Mouse (Mus musculus): ENCODE results near the gene Mtch2. TPM values are rescaled to one million over a fixed set of nuclear protein-coding genes. Genes with fewer than 3 reads are reported as not detected.
"Not testable (repeated sequence)": the region's sequence is repeated elsewhere in the genome, so short reads cannot be mapped to it uniquely, and the experiment has no call there.

Gene Mtch2
- total RNA-seq, 2 experiments from 2014 or later, result 412 to 444 TPM

DNA sequence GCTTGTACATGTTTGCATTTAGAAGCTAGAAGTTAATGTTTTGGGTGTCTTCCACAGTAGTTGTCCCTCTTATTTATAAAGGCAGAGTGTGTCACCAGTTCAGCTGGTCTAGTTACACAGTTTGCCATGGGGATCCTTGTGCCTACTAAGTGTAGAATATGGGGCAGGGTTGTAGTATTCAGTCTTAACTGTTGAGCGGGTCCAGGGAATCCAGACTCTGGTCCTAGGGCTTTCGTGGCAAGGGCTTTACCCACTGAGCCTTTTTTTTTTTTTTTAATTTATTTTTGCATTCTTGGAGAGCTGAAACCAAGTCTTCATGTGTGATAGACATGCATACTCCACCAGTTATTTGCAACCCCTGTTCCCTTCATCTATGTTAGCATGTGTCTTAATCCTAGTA, 14.5 kb downstream of the Mtch2 start:
- no peak for DNase-seq

DNA sequence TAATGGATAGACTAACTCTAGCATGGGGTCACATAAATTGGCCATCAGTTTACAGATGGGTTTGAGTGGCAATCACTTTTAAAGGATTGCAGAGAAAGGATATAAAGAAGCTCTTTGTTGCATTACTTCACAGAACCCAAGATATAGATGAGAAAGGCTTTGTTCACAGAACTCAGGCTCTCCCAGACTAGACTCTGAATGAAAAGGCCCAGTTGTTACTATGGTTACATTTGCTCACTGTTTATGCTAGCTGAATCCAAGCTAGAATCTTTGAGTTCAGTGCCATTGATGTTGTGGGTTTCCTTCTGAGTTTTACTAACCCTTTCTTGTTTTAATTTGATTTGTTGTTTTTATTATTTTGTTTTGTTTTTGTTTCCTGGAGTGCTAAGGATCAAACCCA, 17.2 kb downstream of the Mtch2 start:
- no peak for DNase-seq

DNA sequence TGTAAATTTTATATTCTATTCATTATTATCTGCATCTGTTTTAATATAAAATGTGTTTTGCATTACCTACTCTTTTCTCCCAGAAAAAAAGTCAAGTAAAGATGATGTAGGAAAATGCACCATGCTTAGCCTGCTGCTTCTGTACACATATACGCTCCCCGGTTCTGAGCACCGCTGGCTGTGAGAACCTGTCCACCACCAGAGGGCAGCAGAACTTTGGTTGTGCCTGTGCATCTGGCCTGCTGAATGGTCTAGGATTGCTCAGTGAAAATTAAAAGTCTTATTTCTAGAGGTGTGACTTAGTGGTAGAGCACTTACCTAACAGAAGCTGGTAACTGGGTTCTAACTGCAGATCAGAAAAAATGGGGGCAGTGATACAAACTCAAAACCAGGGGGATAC, 19.6 kb downstream of the Mtch2 start:
- peak; percentile 91 for DNase-seq

DNA sequence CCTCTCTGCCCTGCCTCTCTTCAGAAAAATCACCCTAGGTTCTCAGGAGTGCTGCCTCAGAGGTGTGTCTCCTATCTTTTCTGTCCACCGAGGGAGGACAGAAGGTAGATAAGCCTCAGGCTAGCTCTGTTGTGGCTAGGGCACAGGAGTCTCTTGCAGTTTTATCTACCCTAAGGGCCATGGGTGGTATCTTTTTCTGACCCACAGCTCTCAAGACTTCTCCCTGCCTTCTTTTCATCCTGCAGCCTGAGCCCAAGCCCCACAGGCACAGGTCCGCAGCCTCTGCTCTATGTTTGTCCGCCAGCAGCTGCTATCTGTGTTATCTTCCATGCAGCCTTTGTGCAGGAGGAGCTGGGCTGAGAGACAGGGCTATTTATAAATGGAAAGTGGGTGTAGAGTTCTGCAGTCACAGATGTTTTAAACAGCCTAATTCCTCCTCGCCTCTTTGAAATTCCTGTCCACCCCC, 23.2 kb downstream of the Mtch2 start:
- no peak for DNase-seq

DNA sequence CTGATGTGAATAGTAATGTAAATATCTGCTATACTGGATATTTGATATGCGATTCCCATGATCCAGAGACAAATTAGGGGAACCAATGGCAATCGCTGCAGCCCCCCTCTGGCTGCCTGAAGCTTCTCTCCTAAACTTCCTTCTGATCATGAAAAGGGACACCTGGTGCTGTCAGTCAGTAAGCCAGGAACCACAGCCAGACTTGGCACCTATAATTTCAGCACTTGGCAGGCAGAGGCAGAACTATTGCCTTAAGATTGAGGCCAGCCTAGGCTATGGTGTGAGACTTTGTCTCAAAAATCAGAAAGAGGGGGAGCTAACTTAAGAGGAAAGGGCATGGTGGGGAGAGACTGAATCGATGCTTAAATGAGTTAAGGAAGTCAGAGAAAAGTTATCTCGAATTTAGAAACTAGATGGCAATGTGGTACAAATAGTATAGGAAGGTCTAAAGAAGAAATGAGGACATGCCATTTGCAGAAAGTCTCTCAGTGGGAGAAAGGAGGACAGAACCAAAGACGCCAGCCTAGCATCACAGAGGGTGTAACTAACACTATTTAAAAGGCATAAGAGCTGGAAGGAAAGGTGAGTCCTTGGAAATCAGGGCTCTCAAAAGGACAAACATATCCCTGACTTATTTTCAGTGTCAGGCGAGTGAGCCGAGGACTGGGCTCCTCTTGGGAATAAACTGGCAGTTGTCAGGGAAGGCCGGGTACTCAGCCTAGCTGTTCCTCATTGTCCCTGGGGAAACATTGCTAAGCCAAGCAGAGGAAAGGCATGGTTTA, 24.4 kb downstream of the Mtch2 start:
- peak; percentile 61 for DNase-seq

DNA sequence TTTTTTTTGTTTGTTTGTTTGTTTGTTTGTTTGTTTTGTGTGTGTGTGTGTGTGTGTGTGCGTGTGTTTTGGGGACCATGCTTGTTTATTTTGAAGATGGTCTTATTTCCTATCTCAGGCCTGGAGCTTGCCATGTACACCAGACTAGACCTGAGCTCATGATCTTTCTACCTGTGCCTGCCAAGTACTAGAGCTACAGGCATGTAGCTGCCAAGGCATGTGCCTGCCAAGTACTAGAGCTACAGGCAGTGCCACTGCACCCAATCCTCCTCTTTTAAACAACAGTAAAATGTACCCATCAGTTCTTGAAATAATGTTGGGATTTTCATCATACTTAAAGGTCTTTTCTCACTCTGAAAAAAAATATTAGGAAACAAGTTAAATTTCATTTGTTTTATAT, 27.1 kb downstream of the Mtch2 start:
- DNase-seq, result no peak

DNA sequence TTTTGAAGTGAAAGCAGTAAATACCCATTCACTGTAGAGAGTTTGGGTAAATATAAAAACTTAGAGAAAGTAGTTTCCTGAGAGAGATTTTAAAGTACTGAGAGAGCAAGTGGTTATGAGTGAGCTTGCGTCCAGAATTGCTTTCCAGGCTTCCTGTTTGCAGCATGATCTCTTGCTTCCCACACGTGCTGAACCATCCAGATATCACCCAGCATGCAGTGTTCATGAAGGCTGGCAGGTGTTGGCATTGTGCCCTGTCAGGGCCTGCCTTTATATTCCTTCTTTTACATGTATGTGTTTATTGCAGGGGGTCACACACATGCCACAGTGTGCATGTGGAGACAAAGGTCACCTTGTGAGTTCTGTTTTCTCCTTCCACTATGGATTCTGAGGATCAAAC, 28.3 kb downstream of the Mtch2 start:
- no peak for DNase-seq

DNA sequence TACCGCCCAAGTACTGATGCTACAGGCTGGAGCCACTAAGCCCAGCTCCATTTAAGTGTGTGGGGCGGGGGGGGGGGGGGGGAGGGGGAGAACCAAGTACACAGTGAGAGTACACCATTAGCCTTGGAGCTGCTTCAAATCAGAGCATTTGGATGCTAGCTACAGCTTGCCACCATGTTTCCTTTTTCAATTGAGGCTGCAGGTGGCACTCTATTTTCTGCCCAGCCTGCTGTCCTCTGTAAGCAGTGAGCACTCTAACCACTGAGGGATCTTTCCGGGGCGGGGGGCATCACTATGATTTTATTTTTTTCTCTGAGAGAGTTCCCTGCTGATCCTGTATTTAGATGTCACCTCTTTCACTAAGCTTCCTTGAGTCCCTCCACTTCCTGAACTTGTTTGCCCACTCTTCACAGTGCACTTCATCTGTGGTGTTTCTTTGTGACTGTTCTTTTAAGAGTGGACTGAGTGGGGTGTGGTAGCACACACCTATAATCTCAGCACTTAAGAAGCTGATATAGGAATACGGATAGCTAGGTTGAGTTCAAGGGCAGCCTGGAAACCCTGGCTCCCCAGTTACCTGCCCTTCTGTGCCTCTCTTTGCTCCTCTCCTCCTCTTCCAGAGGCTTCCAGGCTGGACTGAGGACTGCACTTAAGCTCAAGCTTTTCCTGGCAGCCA, 30.8 kb downstream of the Mtch2 start:
- DNase-seq, result no peak

DNA sequence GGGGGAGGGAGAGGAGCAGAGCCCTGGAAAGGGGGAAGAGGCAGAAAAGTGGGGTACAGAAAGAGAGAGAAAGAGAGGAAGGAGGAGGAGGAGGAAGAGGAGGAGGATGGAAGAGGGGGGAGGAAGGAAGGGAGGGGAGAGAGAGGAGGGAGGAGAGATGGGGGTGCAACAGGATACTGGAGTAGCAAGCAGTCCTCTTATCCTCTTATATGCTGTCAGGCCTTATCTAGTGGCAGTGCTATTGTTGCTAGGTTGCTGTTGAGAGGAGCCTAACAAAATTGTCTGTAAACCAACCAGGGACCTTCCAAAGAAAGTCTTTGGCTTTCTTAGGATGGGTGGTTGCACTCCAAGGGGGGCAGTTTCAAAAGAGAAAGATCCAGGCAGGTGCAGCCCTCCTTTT, 32.5 kb downstream of the Mtch2 start:
- no peak for DNase-seq

DNA sequence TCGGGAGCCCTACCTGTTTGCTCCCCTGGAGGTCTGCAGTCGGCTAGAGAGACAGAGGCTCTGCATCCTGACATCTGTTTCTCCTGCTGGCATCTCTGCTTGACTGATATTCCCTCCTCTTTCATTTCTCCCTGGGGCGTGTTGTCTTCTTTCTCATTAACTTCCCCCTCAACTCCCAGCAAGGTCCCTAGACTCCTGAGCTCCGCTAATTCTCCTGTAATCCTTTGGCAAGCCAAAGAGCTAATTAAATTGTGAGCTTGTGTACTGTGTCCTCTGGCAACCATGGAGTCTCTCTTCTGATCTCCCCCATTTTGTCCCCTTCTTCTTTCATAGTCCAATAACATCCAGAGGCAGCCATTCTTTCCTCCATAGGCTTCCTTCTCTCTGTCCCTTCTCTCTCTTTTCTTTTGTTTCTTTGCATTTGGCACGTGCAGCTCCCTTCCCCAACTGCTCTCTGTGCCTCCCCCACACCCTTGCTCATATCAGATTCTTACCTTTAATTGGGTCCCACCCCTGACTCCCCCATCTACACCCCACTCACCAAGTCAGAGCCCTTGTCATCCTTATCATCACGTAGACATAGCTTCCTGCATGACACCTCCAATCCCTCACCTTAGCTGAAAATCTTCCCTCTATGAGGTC, 33.3 kb downstream of the Mtch2 start:
- no peak for DNase-seq

DNA sequence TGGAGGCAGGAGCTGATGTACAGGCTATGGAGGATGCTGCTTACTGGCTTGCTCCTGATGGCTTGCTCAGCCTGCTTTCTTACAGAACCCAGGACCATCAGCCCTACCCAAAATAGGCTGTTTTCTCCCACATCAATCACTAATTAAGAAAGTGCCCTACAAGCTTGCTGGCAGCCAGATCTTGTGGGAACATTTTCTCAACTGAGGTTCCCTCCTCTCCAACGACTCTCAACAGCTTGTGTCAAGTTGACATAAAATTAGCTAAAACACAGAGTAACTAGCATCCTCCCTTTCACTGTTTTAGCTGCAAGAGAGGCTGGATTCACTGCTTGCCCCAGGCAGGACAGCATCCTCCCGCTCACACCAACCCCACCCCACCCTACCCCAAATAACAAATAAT, 34.9 kb downstream of the Mtch2 start:
- DNase-seq, result no peak

DNA sequence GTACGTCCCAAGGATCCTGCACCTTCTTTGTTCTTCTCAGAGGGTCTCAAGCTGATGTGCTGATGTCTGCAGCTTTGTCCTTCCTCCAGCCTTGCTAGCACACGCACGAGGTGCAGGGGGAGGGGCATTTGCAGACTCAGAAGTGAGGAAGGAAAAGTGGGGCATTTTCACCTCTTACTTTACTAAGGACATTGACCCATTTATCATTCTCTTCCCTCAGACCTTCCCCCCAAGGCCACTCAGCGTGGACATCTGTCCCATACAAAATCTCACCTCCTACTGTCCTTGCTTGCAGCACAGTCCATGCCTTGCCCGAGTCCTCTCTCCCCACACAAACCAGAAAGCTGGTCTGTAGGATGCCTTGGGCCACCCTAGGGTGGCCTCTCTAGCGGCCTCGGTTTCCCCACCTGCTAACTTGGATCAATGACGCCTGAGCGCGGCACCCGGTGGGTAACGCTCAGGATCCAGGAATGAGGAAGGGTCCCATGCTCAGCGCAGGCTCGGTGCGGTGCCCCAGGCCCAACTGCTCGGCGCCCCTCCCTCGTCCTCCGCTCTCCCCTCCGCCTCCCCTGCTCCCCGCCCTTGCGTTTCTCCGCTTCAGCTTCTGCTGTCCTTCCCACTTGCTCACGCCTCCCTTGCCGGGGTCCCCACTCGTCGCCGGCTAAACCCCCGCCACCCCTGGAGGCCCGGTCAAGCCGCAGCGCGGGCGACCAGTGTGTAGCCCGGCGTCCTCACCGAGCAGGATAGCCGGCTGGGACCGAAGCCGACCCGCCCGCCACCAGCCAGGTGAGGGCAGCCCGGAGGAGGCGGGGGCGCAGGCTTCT, 38.5 kb downstream of the Mtch2 start, which contains the start of gene C1qtnf4:
C1qtnf4 (plus strand) TSS at position 643 of the 824 bp plus-strand sequence.
- DNase-seq, result peak; percentile 43

DNA sequence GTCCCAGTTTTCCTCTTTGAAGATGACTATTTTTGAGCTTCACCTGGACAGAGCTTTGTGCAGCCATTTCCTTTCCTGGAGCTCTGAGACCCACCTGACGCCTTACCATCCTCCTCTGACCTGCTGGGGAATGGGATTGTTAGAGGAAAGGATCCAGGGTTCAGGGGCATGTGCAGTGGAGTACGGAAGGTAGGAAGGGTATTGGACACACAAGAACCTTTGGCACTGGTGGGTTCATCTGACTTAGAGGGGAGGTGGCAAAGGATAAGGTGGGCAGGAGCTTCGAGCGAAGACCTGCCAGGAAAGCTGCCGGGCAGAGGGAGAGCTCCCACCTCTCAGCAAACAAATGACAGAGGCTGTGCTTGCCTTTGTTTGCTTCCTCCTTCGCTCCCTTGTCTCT, 39.5 kb downstream of the Mtch2 start:
- DNase-seq, result no peak

DNA sequence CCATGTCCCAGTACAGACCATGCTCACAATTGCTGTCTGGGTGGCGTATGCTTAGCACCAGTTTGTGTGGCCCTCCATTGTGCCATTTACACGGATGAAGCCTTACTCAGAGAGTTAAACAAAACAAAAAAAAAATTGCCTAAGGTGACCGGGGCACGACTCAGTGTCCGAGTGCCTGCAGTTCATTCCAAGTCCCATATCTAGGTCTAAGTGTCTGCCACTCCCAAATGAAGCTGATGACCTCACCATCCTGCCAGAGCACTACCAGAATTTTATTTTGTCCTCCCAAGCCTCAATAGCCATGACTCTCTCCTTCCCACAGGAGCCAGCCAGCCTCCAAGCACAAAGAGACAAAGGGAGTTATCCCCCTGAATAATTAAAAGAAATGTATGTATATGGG, 40.7 kb downstream of the Mtch2 start:
- no peak for DNase-seq

DNA sequence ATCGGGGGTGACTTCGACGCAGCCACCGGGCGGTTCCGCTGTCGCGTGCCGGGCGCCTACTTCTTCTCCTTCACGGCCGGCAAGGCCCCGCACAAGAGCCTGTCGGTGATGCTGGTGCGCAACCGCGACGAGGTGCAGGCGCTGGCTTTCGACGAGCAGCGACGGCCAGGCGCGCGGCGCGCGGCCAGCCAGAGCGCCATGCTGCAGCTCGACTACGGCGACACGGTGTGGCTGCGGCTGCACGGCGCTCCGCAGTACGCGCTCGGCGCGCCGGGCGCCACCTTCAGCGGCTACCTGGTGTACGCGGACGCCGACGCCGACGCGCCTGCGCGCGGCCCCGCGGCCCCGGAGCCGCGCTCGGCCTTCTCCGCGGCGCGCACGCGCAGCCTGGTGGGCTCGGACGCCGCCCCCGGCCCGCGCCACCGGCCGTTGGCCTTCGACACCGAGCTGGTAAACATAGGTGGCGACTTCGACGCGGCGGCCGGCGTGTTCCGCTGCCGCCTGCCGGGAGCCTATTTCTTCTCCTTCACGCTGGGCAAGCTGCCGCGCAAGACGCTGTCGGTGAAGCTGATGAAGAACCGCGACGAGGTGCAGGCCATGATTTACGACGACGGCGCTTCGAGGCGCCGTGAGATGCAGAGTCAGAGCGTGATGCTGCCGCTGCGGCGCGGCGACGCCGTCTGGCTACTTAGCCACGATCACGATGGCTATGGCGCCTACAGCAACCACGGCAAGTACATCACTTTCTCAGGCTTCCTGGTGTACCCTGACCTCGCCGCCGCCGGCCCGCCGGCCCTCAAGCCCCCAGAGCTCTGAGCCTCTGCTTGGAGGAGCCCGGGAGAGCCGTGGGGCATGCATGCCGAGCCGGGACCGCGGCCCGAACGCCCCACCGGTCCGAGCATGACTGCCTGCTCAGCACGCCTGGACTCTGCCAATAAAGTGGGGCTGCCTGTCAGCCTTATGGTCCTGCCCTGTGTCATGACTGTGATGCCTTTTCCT, 42.9 kb downstream of the Mtch2 start:
- peak; percentile 68 for DNase-seq

DNA sequence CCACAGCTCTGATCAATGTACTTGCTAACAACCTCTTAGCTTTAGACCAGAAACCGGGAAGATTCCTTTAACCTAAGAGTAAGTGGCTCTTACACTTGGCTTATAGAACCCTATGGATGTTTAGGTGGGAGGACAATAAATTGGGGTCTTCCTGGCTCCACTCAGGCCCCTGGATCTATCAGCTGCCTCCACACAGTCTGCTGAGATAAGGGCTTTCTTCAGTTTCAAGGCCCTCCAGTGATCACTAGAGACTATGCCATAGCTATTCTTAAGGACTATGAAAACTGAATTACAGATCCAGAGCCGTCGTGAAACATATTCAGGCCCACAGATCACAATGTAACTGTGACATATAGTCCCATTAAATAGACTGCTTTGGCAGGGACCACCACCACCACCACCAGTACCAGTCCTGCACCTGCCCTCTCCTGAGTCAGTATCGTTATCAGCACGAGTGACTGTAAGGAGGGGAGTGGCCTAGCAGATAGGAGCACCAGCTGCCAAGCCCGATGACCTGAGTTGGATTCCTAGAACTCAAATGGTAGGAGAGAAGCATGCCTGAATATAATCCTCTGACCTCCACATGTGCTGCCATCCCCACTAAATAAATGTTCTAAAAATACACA, 46.8 kb downstream of the Mtch2 start:
- DNase-seq, result no peak

DNA sequence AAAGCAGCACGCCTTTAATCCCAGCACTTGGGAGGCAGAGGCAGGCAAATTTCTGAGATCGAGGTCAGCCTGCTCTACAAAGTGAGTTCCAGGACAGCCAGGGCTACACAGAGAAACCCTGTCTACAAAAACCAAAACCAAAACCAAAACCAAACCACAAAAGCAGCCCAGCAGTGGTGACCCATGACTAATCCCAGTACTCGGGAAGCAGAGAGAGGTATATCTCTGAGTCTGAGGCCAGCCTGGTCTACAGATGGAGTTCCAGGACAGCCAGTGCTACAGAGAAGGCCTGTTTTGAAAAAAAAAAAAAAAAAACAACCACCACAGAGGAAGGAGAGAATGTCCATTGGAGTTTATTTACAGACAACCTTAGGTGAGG, 47.3 kb downstream of the Mtch2 start:
- DNase-seq, result not testable (repeated sequence)

DNA sequence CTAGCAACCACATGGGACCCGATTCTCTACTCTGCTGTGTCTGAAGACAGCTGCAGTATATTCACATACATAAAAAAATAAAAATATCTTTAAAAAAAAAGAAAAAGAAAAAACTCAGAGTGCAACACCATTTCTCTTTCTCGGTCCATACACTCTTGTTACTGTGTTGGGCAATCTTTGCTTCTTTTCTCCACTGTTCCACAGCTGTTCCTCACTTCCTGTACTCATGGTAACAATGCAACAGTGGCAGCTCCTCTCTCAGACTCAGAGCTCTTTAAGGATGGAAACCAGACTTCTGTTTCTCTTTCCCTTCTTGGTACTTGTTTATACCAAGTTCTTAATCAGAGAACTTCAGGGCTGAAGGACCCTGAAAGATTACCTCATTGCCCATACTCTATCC, 56.4 kb downstream of the Mtch2 start:
- no peak for DNase-seq

DNA sequence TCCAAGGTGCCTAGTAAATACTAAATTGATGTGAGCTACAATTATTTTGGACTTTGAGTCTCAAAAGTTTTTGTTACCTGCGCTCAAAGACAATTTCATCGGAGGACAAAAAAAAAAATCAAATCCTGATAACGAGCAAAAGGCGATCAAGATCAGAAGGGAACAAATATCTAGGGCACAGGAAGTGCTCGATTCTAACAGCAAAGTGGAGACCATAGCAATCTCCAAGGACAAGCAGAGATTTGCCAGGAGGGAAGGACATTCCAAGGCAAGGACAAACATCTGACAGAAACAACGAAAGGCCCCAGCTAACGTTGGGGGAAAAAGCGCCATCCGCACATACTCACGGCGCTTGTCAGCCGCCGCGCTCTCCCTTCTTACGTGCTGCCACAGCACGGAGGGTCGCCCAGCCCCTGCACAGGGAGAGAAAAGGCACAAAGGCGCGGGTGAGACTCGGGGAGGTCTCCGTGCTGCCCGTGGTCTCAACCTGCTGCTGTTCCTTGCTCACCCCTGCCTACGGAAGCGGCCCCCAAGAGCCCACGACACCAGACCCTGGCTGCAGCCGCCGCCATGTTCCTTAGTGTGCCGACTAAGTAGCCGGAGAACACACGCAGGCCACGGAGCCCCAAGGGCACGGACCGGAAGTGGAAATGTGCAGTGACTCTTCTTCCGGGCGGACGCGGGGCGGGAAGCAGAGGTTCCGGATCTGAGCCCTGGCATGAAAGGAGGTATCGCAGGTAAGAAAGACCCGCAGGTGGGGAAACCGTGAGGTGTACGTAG, 57.3 kb downstream of the Mtch2 start, which contains the start of the genes Kbtbd4 and Ndufs3:
Kbtbd4 (plus strand) TSS at position 665 of the 780 bp plus-strand sequence.
Ndufs3 (minus strand) TSS at position 752 of the 780 bp plus-strand sequence.
- peak; percentile 93 for DNase-seq

DNA sequence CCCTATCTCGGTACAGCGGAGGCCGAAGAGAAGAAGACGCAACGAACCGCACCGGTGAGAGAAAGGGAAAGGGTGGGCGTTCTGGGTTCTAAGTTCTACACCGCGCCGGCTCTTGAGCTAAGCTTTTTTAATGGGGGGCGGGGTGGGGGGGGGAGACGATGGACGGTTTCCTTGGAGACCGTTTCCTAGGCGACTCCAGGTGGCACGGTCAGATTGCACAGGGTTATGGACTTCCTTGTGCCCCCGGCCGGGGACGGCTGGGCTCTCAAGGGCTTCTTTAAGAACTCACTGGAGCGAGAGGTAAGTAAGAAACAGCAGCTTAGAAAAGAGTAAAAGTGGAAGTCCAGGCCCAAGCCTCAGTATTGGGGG, 57.9 kb downstream of the Mtch2 start:
- no peak for DNase-seq
